Mouse (Mus musculus): ENCODE results near the gene Shisa8. TPM values are rescaled to one million over a fixed set of nuclear protein-coding genes. Genes with fewer than 3 reads are reported as not detected.

The Shisa8 gene
- polyA plus RNA-seq, 1 experiment from 2014 or later, result 0.08 TPM

DNA sequence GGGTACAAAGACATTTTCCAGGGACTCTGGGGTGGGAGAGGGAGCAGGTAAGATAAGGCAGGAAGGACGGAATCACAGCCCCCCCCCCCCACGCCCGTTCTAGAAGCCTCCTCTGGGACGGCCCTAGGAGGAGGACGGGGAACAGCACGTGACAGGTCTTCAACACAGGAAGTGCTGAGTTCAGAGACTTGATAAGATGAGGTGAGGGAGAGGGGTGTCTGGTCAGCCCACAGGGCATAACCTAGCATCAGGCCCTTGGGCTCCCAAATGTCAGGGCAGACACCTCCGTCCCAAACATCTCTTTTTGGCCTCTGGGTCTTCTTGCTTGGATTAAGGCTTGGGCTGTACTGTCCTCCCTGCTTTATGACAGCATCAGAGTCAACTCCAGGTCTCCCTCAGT lies 10.6 kb upstream of the Shisa8 start:
- H3K4me2 ChIP-seq, result peak overlapping the region; percentile 79
- H3K4me3 ChIP-seq (replicated peaks), result peak overlapping the region; percentile 56; the same call in 1 of the 2 replicates
- H3K27me3 ChIP-seq, result peaks cover 81% of the 10 kb centered on the region
- no peak overlapping the region for H3K27ac ChIP-seq (replicated peaks)
- WGBS (ENCODE audit: insufficient replicate concordance), result 26% methylated on average over 7 of the region's 7 CpGs
- no peak overlapping the region for H3K9ac ChIP-seq
- H3K36me3 ChIP-seq (replicated peaks), result no peaks in the 10 kb centered on the region
- H3K4me1 ChIP-seq (replicated peaks), result peaks cover 30% of the 10 kb centered on the region
- no peak for ATAC-seq (ENCODE audit: insufficient read depth)
- no peaks in the 10 kb centered on the region for H3K9me3 ChIP-seq (replicated peaks)

DNA sequence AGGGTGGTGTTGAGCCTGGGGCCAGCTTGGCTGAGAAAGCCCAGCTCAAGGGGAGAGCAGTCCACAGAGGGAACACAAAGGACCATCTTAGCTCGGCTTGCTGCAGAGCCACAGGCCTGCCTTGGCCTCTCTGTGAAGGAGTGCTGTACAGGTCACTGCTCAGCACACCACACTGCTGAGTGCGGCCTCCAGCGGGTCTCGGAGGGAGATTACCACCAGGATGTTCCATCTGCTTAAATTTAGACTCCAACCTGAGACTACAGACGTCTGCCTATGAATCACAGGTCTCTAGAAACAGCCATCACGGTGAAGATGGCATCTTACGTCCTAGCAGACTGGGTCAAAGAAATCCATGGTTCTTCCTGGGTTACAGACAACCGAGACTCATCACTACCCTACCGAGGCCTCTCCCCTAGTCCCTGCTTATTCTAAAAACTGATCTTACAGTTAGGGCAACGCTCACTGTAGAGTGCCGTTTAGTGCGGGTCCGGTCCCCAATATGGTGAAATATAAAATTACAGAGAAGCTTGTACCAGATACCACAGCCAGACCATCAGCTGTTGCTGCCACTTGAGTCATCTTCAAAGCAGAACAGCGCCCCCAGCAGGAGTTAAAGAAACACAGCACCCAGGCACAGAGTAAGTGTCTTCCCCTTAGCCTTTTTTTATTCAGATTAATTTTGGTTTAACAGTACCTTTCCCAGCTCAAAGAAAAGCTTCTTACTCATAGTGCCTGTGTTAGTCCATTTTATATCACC lies 8.7 kb upstream of the Shisa8 start:
- 65% methylated on average over 14 of the region's 14 CpGs for WGBS (ENCODE audit: insufficient replicate concordance)
- no peak overlapping the region for H3K27ac ChIP-seq (replicated peaks)
- no peak overlapping the region for H3K4me3 ChIP-seq (replicated peaks)
- H3K27me3 ChIP-seq, result peaks cover 94% of the 10 kb centered on the region
- no peak overlapping the region for H3K9ac ChIP-seq
- H3K4me1 ChIP-seq (replicated peaks), result peaks cover 26% of the 10 kb centered on the region
- no peak for ATAC-seq (ENCODE audit: insufficient read depth)
- no peaks in the 10 kb centered on the region for H3K9me3 ChIP-seq (replicated peaks)
- no peaks in the 10 kb centered on the region for H3K36me3 ChIP-seq (replicated peaks)
- no peak overlapping the region for H3K4me2 ChIP-seq

DNA sequence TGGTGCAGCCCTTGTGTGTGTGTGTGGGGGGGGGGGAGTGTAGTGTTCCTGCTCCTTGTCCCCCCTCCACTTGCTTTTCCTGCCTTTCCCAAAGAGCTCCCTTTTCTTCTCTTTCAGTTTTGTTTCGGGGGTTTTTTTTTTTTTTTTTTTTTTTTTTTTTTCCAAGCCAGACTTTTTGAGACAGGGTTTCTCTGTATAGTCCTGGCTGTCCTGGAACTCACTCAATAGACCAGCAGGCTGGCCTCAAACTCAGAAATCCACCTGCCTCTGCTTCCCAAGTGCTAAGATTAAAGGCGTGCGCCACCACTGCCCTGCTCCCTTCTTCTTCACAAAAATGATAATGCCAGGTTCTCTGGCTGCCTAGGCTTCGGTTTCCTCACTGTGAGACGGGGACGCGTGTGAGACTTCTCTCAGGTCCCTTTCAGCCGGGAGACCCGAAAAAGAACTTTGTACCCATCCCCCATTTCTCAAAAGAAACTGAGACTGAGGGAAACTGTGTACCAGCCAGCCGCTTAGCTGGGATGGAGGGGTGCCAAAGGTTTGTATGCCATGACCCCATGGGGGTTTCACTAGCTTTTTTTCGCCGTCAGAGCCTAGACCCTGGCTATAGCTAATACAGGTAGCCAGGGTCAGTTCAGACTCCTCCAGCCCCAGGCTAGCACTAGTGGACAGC lies 7.5 kb upstream of the Shisa8 start:
- H3K27me3 ChIP-seq, result peaks cover 94% of the 10 kb centered on the region
- ATAC-seq (ENCODE audit: insufficient read depth), result no peak

DNA sequence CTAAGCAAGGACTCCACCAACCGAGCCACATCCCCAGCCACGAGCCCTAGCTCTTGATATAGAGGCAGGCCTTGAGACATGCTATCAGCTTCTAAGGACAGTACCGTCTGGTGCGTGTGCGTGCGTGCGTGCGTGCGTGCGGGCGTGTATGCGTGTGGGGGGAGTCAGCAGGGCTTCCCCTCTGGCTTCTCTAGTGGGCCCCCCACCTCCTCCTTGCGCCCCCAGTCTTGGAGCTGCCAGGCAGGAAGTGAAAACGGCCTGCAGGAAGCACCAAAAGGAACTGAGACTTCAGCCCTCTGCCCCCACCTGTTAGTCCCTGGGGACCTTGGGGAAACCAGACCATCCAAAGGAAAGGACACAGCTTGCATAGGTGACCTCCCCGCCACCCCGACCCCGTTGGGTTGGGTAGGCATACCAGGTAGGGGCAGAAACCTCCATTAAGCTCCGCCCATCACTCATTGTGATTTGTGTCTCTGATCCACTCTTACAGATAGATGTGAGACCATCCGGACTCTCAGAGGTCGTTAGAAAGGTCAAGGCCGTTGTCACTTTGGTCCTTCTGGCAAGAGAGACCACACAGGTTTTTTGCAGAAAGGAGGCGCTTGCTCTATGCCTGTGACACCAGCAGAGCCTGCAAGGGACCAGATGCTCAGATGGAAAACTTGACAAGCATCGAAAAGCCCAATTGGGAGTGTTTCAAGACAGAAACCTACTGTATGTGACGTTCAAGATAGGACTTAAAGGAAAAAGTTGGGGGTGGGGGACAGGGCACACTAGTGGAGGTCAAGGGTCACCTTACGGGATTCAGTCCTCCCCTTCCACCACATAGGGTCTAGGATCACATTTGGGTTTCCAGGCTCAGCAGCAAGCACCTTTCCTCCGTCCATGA lies 6.4 kb upstream of the Shisa8 start:
- 27% methylated on average over 26 of the region's 26 CpGs for WGBS (ENCODE audit: insufficient replicate concordance)

More for the DNA sequence above, 7.5 kb upstream of the Shisa8 start:
- WGBS (ENCODE audit: insufficient replicate concordance), result 66% methylated on average over 12 of the region's 12 CpGs
- H3K36me3 ChIP-seq (replicated peaks), result no peaks in the 10 kb centered on the region
- no peak overlapping the region for H3K4me3 ChIP-seq (replicated peaks)
- peaks cover 17% of the 10 kb centered on the region for H3K4me1 ChIP-seq (replicated peaks)
- H3K9ac ChIP-seq, result no peak overlapping the region
- no peak overlapping the region for H3K4me2 ChIP-seq
- no peak overlapping the region for H3K27ac ChIP-seq (replicated peaks)
- no peaks in the 10 kb centered on the region for H3K9me3 ChIP-seq (replicated peaks)

DNA sequence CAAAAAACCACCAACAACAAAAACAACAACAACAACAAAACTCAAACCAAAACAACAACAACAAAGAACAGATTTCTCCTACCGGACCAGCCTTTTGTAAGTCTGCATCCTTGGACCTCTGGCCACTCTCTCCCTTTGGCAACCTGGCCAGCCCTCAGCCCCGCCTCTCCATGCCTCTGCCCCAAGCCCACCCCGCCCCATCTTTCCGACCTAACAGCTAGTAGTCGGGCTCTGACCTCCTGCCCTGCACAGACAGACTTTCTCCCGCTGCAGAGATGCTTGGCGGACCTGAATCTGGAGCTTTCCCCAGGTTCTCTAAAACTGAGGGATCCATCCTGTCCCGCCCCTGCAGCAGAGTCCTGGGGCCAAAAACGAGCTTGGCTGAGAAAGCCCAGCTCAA lies 5.4 kb upstream of the Shisa8 start:
- peaks cover 94% of the 10 kb centered on the region for H3K27me3 ChIP-seq
- no peak overlapping the region for H3K9ac ChIP-seq
- H3K9me3 ChIP-seq (replicated peaks), result no peaks in the 10 kb centered on the region
- no peak overlapping the region for H3K4me3 ChIP-seq (replicated peaks)
- no peak overlapping the region for H3K4me2 ChIP-seq
- WGBS (ENCODE audit: insufficient replicate concordance), result 52% methylated on average over 9 of the region's 9 CpGs
- H3K36me3 ChIP-seq (replicated peaks), result no peaks in the 10 kb centered on the region
- no peaks in the 10 kb centered on the region for H3K4me1 ChIP-seq (replicated peaks)
- no peak for ATAC-seq (ENCODE audit: insufficient read depth)
- no peak overlapping the region for H3K27ac ChIP-seq (replicated peaks)

More for the DNA sequence above, 6.4 kb upstream of the Shisa8 start:
- Histone ChIP-seq H3K9ac (no peak overlapping the region), H3K4me2 (no peak overlapping the region), H3K4me3 (replicated peaks) (no peak overlapping the region), H3K27me3 (peaks cover 94% of the 10 kb centered on the region), H3K9me3 (replicated peaks) (no peaks in the 10 kb centered on the region), H3K27ac (replicated peaks) (no peak overlapping the region), H3K36me3 (replicated peaks) (no peaks in the 10 kb centered on the region), H3K4me1 (replicated peaks) (peaks cover 6% of the 10 kb centered on the region)
- no peak for ATAC-seq (ENCODE audit: insufficient read depth)

DNA sequence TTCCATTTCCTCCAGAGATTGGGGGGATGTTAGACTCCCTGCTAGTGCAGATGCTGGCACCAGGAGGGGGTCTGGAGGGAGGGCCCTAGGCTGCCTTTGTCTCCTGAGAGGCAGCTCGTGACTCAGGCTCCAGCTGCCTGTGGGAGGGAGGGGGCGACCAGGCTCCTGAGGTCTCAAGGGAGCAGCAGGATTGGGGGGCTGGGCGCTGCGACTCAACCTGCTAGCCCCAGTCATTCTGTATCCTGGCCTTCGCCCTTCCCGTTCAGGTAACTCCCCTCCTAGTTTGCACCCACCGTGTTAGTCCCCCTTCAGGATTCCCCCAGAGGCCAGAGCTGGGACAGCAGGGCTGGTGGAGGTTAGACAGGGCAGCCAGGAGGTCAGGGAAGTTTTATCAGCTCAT lies 4.4 kb upstream of the Shisa8 start:
- ATAC-seq (ENCODE audit: insufficient read depth), result no peak
- no peak overlapping the region for H3K9ac ChIP-seq
- no peak overlapping the region for H3K4me2 ChIP-seq
- peaks cover 94% of the 10 kb centered on the region for H3K27me3 ChIP-seq
- WGBS (ENCODE audit: insufficient replicate concordance), result 35% methylated on average over 7 of the region's 7 CpGs
- no peaks in the 10 kb centered on the region for H3K9me3 ChIP-seq (replicated peaks)
- H3K27ac ChIP-seq (replicated peaks), result no peak overlapping the region
- peaks cover 7% of the 10 kb centered on the region for H3K4me1 ChIP-seq (replicated peaks)
- H3K36me3 ChIP-seq (replicated peaks), result no peaks in the 10 kb centered on the region
- H3K4me3 ChIP-seq (replicated peaks), result no peak overlapping the region

DNA sequence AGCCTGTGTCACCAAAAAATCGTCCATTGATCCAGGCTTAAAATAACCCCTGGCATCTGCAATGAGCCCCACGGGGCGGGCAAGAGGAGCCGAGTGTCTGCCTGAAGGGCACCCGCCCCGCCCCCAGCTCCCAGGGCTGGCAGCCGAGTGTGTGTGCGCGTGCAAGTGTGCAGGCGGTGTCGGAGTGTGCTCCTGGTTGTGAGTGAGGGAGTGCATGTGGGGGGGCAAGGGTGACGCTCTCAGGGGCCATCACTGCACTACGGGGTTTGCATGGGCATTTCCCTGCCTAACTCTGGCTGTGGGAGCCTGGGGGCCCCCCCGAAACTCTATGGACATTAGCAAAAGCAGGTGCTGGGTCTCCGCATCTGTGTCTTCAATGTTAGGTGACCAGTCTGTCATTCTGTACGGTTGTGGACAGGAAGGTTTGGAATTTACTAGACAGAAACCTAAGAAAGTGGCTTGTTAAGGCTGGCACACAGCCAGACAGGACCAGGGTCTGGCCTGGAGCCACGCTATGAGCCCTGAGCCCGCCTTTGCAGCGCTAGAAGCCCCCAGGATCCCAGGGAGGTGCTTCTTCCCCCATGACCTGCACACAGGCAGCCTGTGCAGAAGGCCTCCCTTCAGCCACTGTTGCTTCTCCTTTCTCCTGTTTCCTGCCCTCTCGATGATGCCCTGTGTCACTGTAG lies 3.7 kb upstream of the Shisa8 start:
- WGBS (ENCODE audit: insufficient replicate concordance), result 59% methylated on average over 20 of the region's 20 CpGs
- H3K27me3 ChIP-seq, result peaks cover 95% of the 10 kb centered on the region

DNA sequence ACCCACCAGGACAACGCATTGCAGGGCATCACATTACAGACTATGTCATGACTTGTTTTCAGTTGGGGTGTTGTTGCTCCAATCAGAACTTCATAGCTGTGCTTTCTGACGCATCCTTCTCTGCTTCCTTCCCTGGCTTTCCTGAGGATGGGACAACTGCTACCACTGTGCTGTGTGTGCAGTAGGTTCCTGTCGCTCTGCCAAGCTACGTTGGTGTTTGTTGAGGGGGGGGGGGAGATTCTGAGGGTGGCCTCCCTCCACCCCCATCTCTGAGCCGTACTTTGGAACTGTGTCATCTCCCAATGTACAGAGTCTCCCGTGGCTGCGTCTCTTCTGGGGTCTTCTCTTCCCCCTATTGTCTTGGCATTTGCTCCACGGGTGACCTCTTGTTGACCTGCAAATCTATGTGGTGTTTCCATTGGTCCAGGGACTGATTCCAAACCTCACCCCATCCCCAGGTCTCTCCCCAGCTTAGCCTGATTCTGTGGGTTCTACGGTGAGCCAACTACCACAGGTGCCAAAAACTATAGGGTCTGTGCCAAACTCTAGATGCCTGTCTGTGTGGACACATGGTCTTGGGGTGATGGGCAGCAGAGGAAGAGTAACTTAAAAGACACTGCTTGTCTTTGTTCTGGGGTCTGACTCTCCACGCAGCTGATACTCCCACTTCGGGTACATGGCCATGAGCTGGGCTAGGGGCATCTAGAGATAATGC lies 2.9 kb upstream of the Shisa8 start:
- peaks cover 95% of the 10 kb centered on the region for H3K27me3 ChIP-seq
- no peak overlapping the region for H3K4me3 ChIP-seq (replicated peaks)
- H3K4me2 ChIP-seq, result no peak overlapping the region
- H3K36me3 ChIP-seq (replicated peaks), result no peaks in the 10 kb centered on the region
- H3K9me3 ChIP-seq (replicated peaks), result no peaks in the 10 kb centered on the region
- ATAC-seq (ENCODE audit: insufficient read depth), result no peak
- H3K27ac ChIP-seq (replicated peaks), result no peak overlapping the region
- H3K9ac ChIP-seq, result no peak overlapping the region
- peaks cover 14% of the 10 kb centered on the region for H3K4me1 ChIP-seq (replicated peaks)
- WGBS (ENCODE audit: insufficient replicate concordance), result 42% methylated on average over 11 of the region's 11 CpGs

More for the DNA sequence above, 3.7 kb upstream of the Shisa8 start:
- no peak overlapping the region for H3K4me2 ChIP-seq
- no peak for ATAC-seq (ENCODE audit: insufficient read depth)
- H3K4me1 ChIP-seq (replicated peaks), result peaks cover 14% of the 10 kb centered on the region
- H3K9ac ChIP-seq, result no peak overlapping the region
- H3K27ac ChIP-seq (replicated peaks), result no peak overlapping the region
- no peak overlapping the region for H3K4me3 ChIP-seq (replicated peaks)
- H3K36me3 ChIP-seq (replicated peaks), result no peaks in the 10 kb centered on the region
- H3K9me3 ChIP-seq (replicated peaks), result no peaks in the 10 kb centered on the region

DNA sequence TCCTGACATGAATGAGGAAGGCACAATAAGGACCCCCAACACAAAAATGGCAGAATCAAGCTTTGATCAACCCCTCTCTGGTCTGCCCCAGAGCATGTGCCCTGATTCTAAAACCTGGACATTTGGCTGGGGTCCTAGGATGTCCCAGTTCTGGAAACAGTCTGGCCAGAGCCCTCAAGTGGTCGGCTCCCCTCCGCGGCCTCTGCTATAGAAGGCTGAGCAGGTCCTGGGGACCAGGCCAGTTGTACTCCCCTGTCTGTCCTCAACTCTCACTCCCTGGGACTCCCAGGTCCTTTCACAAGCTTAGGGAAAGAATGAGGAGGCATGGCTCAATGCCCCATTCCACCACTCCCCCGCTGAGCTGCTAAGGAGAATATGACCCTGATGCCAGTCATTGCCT lies 607 bp upstream of the Shisa8 start:
- Histone ChIP-seq H3K9ac (no peak overlapping the region), H3K36me3 (replicated peaks) (no peaks in the 10 kb centered on the region), H3K9me3 (replicated peaks) (no peaks in the 10 kb centered on the region), H3K4me2 (no peak overlapping the region), H3K27me3 (peaks cover 99% of the 10 kb centered on the region), H3K27ac (replicated peaks) (no peak overlapping the region), H3K4me1 (replicated peaks) (peaks cover 14% of the 10 kb centered on the region), H3K4me3 (replicated peaks) (no peak overlapping the region)
- ATAC-seq (ENCODE audit: insufficient read depth), result no peak
- 27% methylated on average over 4 of the region's 4 CpGs for WGBS (ENCODE audit: insufficient replicate concordance)

Measured in liver, embryonic 15.5 days (tissue).